Mouse (Mus musculus) induced T-regulatory cell, adult 2 months (primary cell): ENCODE measurements around the gene Gm26602.

Experiments
- DNase-seq: peaks from one replicate; pipeline ENCODE4 v3.0.0-alpha.2; 2012; ENCODE audit warnings: low read depth

The Gm26602 gene

DNA sequence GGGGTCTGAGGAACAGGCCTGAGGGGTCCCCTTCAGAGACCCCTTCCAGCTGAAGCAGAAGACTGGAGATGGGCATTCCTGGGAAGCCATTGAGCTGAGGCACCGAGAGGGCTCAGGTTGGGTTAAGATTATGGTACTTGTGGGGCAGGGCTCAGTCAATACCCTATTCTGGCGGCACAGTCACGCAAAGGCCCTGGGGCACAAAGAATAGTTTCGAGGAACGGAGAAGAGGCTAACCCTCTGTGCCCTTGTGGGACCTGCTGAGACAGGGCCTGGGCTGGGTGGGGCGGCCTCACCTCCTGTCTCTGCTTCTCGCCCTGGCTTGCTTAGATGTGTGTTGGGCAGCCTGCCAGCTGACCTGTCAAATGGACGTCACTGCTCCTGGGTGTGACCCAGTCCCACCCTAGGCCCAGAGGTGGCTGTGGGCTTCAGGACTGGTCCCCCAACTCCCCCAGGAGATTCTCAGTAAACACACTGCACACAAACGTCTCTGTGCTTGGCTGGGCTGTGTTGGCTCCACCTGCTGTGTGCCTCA is 22.6 kb downstream of the Gm26602 start:
- DNase-seq = no peak

DNA sequence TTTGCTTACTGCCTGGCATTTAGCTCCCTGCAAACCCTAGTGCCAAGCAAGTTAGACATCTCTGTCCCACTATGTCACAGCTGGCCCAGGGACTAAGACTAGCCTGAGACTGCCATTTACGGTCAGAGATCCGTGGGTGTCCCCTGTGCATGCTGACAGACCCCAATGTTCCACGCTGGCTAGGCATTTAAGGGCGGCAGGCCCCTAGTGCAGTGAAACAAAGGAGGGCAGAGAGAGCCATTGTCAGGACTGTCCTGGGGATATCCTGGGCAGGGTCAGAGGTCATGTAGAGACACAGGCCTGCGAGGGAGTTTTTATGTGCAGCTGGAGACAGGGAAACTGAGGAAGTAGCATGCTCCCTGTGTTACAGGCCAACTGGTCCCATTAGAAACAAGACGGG is 23.2 kb downstream of the Gm26602 start:
- no peak for DNase-seq

DNA sequence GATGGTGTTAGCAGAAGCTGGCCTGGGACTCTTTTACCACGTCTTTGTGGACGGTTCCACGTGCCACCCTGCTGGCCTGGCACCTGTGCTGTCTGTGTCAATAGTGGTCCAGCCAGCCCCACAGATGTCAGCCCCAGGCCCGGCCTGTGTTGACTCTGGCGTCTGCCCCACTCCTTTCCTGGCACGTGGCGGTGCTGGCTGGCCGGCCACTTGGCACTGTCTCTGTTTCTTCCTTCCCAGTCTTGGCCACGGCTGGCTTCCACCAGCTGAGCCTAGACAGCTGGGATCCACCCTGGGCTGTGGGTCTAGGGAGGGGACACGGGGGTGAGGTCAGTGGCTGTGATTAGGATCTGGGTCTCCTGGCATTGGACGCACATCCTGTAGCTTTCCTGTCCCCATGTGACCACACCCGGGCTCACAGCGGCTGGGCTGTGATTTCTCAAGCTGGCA is 23.6 kb downstream of the Gm26602 start:
- no peak for DNase-seq

- DNase-seq = no peak
Measured at GRCm38 (mm10) chr10:79934794-79935569, 24.3 kb downstream of the Gm26602 start.

GRCm38 (mm10) chr10:79936284-79936910 is 25.7 kb downstream of the Gm26602 start:
- DNase-seq = no peak

- peak; percentile 94 for DNase-seq
Measured at GRCm38 (mm10) chr10:79936911-79937441, 26.3 kb downstream of the Gm26602 start.

- no peak for DNase-seq
Measured at GRCm38 (mm10) chr10:79937775-79938526, 27.3 kb downstream of the Gm26602 start.

GRCm38 (mm10) chr10:79940749-79941148 is 30.1 kb downstream of the Gm26602 start:
- DNase-seq = no peak

DNA sequence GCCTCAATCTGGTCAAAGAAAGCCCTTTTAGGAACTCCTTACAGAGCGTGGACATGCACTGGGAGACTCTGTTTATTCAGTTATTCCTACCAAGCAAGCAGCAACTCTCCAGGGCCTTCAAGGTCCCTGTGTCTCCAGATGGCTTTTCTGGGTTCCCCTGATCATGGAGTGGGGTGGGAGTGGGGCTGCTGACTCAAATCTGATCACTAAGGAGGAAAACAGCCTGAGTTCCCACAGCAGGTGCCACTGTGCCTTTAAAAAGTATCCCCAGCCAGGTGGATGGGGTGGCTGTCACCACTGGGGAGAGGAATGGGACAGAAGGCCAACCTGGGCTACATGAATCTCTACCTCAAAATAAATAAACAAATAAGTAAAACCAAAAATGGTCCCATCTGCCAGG is 32.3 kb downstream of the Gm26602 start:
- no peak for DNase-seq

- no peak for DNase-seq
Measured at GRCm38 (mm10) chr10:79943471-79943901, 32.8 kb downstream of the Gm26602 start.

- no peak for DNase-seq
Measured at GRCm38 (mm10) chr10:79945507-79946234, 35.0 kb downstream of the Gm26602 start.

DNA sequence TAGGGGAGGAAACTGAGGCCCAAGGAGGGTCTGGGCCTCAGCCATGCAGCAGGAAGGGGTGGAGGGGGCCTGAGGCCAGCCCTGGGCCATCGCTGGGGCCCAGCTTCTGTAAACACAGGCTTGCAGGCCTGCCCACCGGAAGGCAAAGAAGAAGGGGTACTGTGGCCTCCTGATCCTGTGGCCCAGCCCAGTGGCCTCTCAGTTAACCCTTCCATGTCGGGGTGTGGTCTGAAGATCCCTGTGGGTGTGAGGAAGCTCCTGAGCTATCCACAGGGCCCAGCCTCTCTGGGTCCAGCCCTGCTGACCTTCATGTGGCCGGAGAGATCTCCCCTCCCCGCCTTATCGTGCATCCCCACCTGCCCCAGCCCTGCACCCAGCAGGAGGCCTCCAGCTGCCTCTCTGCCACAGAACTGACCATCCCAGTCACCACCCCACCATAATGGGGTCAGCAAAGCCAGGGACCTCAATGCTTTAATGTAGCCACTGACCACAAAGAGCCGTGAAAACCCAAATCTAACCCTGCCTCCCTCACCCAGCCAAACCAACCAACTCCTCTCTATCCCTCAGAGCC is 36.2 kb downstream of the Gm26602 start:
- no peak for DNase-seq

DNA sequence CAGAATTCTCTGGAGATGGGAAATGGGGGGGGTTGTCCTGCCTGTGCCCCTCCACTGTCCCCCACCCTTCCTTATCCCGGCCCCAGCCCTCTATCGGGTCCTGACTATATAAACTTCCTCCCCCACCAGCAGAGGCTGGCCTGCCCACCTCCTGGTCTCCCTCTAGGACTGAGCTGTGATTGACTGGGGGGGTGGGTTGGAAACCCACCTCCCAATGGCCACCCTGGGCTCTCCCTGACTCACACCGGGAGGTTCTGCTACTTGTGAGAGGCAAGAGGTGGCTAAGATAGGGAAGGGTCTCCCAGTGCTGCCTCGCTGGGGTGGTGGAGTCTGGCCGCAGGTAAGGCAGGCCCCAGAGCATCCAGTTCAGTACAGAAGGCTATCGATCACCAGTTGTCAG is 36.8 kb downstream of the Gm26602 start:
- DNase-seq = no peak

DNA sequence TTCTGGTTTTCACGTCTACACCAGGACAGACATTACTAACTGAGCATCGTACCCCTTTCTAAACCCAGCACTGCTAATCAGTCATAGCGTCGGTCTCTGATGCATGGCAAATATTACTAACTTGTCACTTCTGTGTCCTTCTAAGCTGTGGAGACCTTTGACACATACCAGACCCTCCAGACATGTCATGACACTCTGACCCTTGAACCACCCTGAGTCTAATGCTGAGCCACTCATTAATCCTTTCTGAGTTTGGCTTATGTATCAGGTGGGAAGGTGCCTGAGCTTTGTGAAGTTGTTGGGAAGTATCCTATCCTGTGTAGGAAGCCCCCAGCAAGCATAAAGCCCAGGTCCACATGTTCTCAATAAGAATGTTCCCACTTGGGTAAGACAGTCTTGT is 39.2 kb downstream of the Gm26602 start:
- DNase-seq = no peak

- no peak for DNase-seq
Measured at GRCm38 (mm10) chr10:79950661-79951060, 40.0 kb downstream of the Gm26602 start.

- DNase-seq = peak; percentile 57
Measured at GRCm38 (mm10) chr10:79953946-79954345, 43.3 kb downstream of the Gm26602 start.

- no peak for DNase-seq
Measured at GRCm38 (mm10) chr10:79955691-79956090, 45.0 kb downstream of the Gm26602 start.

- no peak for DNase-seq
Measured at GRCm38 (mm10) chr10:79956643-79957154, 46.0 kb downstream of the Gm26602 start.

GRCm38 (mm10) chr10:79958140-79958816 is 47.6 kb downstream of the Gm26602 start:
- peak; percentile 88 for DNase-seq

- DNase-seq = peak; percentile 83
Measured at GRCm38 (mm10) chr10:79959412-79959811, 48.8 kb downstream of the Gm26602 start.
